Mouse (Mus musculus) left cerebral cortex, postnatal 4 days (tissue): ENCODE measurements around the gene Smyd2. TPM values are rescaled to one million over a fixed set of nuclear protein-coding genes. Genes with fewer than 3 reads are reported as not detected.

Source experiments
- DNase-seq: peaks from one replicate; pipeline ENCODE4 v3.0.0-alpha.2; 2022
- intact Hi-C: fragments of 180-260 bp; cut with DNase I; formaldehyde crosslinking; loops from one replicate; pipeline ENCODE4 v1.15.1; 2025
- total RNA-seq, 2 experiments: library from RNA; stranded (reverse); gene quantifications; 2 replicates each; pipeline ENCODE4 v1.2.3; 2021

The Smyd2 gene
- total RNA-seq, 2 experiments from 2014 or later = 120 to 128 TPM

GRCm38 (mm10) chr1:189879965-189880364, 42.2 kb downstream of the Smyd2 start:
- DNase-seq = peak; percentile 15
- intact Hi-C loops = loop anchor here (5.0 to 10.0 kb wide), 2 partner anchors 178 to 915 kb away; no protein-coding TSS in a partner anchor

GRCm38 (mm10) chr1:189879212-189879611, 43.0 kb downstream of the Smyd2 start:
- intact Hi-C loops = no loop called here
- no peak for DNase-seq

GRCm38 (mm10) chr1:189876162-189876561, 46.0 kb downstream of the Smyd2 start:
- intact Hi-C loops = no loop called here
- no peak for DNase-seq

DNA sequence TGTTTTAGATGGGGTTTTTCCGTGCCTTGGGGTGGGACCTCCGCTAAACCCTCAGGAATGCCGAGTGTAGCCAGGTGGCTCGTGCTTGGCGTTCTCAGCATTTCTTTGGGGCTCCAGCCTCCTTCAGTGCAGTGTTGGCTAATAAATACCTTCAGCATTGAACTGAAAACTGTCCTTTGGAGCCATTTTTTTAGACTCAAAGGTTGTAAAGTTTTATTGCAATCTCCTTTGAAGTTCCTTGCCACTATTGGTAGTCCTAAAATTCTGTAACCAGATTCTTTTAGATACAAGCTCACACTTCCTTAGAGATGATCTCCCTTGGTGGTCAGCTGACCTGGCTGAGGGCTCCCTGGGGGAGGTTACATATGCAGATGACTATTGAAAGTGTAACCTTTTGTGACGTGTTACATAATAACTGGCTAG, 46.7 kb downstream of the Smyd2 start:
- DNase-seq = no peak
- intact Hi-C loops = no loop called here

DNA sequence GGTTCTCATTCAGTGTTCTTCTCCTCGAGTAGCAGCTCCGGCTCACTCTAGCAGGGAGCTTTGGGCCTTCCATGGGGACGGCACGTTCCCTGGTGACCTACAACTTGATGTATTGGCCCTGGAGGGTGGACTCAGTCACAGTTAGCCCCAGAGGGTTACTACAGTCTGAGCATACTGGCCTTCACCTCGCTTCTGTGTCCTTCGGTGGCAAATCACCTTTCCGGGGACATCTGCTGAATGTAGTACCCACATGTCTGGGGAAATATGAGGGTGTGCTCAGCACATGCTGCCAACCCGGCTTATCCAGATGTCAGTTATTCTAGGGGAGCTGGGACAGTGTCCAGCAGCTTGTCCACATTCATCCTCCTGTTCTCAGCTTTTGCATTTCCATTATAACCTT, 48.6 kb downstream of the Smyd2 start:
- intact Hi-C loops = no loop called here
- no peak for DNase-seq

GRCm38 (mm10) chr1:189872050-189872449, 50.1 kb downstream of the Smyd2 start:
- intact Hi-C loops = no loop called here
- no peak for DNase-seq

DNA sequence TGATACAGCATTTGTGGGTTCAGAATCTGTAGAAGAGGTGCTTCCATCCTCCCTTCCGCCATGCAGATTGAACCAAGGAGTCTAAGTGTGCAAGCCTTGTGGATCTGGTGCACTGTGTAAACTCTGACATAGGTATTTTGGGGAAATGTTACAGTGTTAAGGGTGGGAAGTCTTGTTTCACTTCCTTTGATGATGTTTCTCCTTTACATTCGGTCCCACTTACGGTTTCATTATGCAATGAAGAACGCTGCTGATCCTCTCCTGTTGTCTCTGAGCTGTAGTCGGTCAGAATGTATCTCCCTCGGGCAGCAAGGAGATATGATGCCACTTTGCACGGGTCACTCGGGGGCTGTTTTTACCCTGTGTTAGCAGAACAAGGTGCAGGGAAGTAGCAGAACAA, 50.5 kb downstream of the Smyd2 start:
- intact Hi-C loops = no loop called here
- DNase-seq = no peak

GRCm38 (mm10) chr1:189870539-189870938, 51.6 kb downstream of the Smyd2 start:
- intact Hi-C loops = no loop called here
- DNase-seq = no peak

GRCm38 (mm10) chr1:189869651-189870270, 52.4 kb downstream of the Smyd2 start:
- no peak for DNase-seq
- intact Hi-C loops = no loop called here

DNA sequence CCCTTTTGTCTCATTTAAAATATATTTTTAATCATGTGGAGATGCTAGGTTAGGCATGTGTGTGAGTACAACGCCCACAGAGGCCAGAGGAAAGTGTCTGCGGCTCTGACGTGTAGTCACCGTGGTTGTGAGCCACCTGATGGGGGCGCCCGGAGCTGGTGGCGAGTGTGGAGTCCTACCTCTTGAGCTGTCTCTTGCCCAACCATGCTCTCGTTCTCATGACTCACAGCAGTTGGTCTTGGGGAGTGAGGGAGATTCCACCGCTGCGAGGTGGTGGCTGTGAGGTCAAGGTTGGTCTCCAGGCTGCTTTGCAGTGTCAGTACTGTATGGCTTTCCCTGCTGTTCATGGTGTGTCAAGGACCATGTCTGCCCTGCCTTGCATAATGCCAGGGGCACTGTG, 54.1 kb downstream of the Smyd2 start:
- no peak for DNase-seq

GRCm38 (mm10) chr1:189867497-189867896, 54.7 kb downstream of the Smyd2 start:
- intact Hi-C loops = no loop called here

More for the DNA sequence above, 54.1 kb downstream of the Smyd2 start:
- intact Hi-C loops = no loop called here

GRCm38 (mm10) chr1:189867034-189867433, 55.1 kb downstream of the Smyd2 start:
- no peak for DNase-seq
- intact Hi-C loops = no loop called here

More at GRCm38 (mm10) chr1:189867497-189867896, 54.7 kb downstream of the Smyd2 start:
- DNase-seq = no peak

DNA sequence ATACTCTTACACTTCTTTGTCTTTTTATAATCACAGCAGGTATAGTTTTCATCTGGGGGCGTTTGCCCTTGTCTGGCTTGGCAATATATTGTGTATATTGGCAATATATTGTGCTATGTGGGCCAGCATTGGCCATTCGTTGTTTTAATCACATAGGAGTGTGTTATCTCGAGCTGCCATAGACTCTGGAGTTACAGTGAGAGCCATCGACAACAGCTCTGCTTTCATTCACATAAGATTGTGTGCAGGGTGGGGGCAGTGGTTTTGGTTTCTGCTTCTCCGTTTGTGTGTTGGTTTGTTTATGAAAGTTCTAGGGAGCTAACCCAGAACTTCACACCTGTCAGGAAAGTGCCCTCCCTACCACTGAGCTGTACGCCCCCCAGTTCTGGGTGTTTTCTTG, 55.5 kb downstream of the Smyd2 start:
- intact Hi-C loops = no loop called here
- no peak for DNase-seq

DNA sequence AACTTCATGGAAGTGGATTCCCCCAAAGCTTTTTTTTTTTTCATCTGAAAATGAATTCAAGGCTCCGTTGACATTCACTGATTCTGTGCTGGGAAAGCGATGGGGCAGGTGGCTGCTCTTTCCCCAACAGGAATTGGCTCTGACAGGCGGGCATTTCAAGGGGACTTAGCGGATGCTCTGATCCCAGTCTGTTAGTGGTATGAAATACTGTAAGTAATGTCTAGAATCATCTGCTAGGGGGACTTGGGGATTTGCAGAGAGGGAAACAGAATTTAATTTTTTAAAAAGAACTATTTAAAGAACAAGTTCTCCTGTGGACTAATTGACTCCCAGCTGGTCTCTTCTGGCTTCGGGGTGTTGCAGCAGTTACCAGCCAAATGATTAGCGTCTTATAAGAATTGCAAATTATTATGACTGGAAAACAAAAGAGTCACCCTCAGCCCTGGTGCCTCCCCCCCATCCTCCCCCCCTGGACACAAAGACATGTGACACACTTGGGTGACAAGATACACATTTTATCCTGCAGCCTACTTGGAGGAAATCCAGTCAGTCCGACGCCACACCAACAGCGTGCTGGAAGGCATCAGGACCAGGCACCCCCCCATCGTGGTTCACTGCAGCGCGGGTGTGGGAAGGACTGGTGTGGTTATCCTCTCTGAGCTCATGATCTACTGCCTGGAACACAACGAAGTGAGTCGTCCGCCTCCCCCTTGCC, 57.2 kb downstream of the Smyd2 start:
- DNase-seq = peak; percentile 72
- intact Hi-C loops = no loop called here

DNA sequence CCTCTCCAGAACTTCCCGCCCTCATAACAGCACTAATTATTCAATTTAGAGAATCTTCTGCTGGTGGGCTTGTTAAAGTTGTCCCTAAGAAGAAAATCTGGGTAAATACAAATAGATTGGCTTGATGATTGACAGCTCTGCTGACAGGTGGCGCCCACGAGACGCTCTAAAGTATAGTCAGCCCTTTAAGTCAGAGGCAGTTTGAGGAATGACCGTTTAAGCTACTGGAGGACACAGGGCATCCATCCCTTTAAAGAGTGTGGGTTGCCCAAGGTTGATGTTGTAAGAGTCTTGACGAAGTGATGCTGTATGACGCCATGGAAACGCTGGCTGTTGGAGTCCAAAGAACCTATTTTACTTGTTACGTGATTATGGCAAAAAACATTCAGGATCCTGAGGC, 57.9 kb downstream of the Smyd2 start:
- DNase-seq = no peak
- intact Hi-C loops = no loop called here

DNA sequence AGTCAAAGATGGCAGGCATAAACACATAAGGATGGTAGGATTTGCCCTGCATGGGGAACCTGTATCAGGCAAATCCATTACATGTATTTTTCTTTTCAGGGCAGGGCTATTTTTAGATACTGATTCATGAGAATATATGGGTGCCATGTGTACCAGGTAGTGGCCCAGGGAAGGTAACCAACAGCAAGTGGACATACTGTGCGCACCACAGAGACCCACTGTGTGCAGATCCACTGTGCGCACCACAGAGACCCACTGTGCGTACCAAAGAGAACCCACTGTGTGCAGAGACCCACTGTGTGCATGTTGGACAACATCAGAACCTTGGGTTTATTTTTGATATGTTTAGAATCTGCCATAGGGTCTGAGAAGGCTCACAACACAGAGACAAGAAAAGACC, 58.4 kb downstream of the Smyd2 start:
- intact Hi-C loops = no loop called here

GRCm38 (mm10) chr1:189860942-189861315, 61.2 kb downstream of the Smyd2 start:
- intact Hi-C loops = no loop called here
- DNase-seq = no peak

More for the DNA sequence above, 58.4 kb downstream of the Smyd2 start:
- DNase-seq = no peak

GRCm38 (mm10) chr1:189860112-189860941, 61.8 kb downstream of the Smyd2 start:
- intact Hi-C loops = no loop called here
- peak; percentile 23 for DNase-seq

DNA sequence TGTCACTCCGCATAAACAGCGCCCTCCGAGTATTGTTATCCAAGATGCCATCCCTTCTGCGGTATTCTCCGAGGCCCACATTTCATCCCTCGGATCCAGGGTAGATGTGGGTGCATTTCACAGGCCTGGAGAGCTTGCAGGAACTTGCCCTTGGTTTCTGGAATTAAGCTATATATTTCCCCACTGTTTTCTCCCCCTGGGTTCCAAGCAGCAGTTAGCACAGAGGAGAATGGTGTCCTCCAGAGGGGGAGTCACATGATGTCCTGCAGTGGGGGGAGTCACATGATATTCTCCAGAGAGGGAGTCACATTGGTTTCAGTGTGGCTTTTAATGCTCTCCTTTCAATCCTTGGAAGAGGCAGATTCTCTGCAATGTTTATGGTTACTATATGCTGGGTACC, 63.8 kb downstream of the Smyd2 start:
- intact Hi-C loops = no loop called here
- no peak for DNase-seq

- intact Hi-C loops = no loop called here
Measured at GRCm38 (mm10) chr1:189855739-189856138, 66.4 kb downstream of the Smyd2 start.

GRCm38 (mm10) chr1:189854646-189855045, 67.5 kb downstream of the Smyd2 start:
- intact Hi-C loops = no loop called here
- no peak for DNase-seq

More at GRCm38 (mm10) chr1:189855739-189856138, 66.4 kb downstream of the Smyd2 start:
- no peak for DNase-seq
